Mouse (Mus musculus) kidney, postnatal 25 days (tissue): ENCODE measurements around the gene Rilpl1.
"Not testable (repeated sequence)": the region's sequence is repeated elsewhere in the genome, so short reads cannot be mapped to it uniquely, and the experiment has no call there.

Experiments used
- DNase-seq, 2 experiments: peaks; one replicate each; pipeline ENCODE4 v3.0.0; 2021; ENCODE audit warnings: mixed read lengths in 2 of 2

Gene Rilpl1

GRCm38 (mm10) chr5:124529191-124529651, 2.0 kb downstream of the Rilpl1 start:
- DNase-seq: peak; percentile 59 to 78

GRCm38 (mm10) chr5:124528791-124529190, 2.4 kb downstream of the Rilpl1 start:
- DNase-seq: peak; percentile 36 to 58

- DNase-seq: no peak
Observed at GRCm38 (mm10) chr5:124528351-124528750, 2.8 kb downstream of the Rilpl1 start.

GRCm38 (mm10) chr5:124524943-124525342, 6.2 kb downstream of the Rilpl1 start:
- no peak for DNase-seq

GRCm38 (mm10) chr5:124523032-124523431, 8.2 kb downstream of the Rilpl1 start:
- DNase-seq: no peak

- DNase-seq: no peak
Observed at GRCm38 (mm10) chr5:124521588-124521987, 9.6 kb downstream of the Rilpl1 start.

- DNase-seq: no peak
Observed at GRCm38 (mm10) chr5:124518648-124519047, 12.5 kb downstream of the Rilpl1 start.

- DNase-seq: no peak
Observed at GRCm38 (mm10) chr5:124515789-124516188, 15.4 kb downstream of the Rilpl1 start.

- DNase-seq: no peak
Observed at GRCm38 (mm10) chr5:124510536-124511050, 20.6 kb downstream of the Rilpl1 start.

GRCm38 (mm10) chr5:124509742-124510237, 21.4 kb downstream of the Rilpl1 start:
- peak; percentile 87 to 94 for DNase-seq

- DNase-seq: no peak
Observed at GRCm38 (mm10) chr5:124509200-124509599, 22.0 kb downstream of the Rilpl1 start.

- peak in 1 of 2 experiments; percentile 76 for DNase-seq
Observed at GRCm38 (mm10) chr5:124506731-124507359, 24.3 kb downstream of the Rilpl1 start.

GRCm38 (mm10) chr5:124505235-124505634, 26.0 kb downstream of the Rilpl1 start:
- no peak for DNase-seq

- DNase-seq: no peak
Observed at GRCm38 (mm10) chr5:124503742-124504141, 27.4 kb downstream of the Rilpl1 start.

GRCm38 (mm10) chr5:124501541-124501940, 29.6 kb downstream of the Rilpl1 start:
- no peak for DNase-seq

- DNase-seq: no peak
Observed at GRCm38 (mm10) chr5:124500573-124500972, 30.6 kb downstream of the Rilpl1 start.

- DNase-seq: not testable (repeated sequence)
Observed at GRCm38 (mm10) chr5:124500037-124500436, 31.2 kb downstream of the Rilpl1 start.

- DNase-seq: no peak
Observed at GRCm38 (mm10) chr5:124499001-124499400, 32.2 kb downstream of the Rilpl1 start.

GRCm38 (mm10) chr5:124498221-124498876, 32.8 kb downstream of the Rilpl1 start:
- peak; percentile 53 to 80 for DNase-seq

GRCm38 (mm10) chr5:124496614-124497514, 34.3 kb downstream of the Rilpl1 start:
- DNase-seq: no peak

GRCm38 (mm10) chr5:124495547-124495946, 35.6 kb downstream of the Rilpl1 start:
- peak in 1 of 2 experiments; percentile 15 for DNase-seq

- DNase-seq: peak in 1 of 2 experiments; percentile 20
Observed at GRCm38 (mm10) chr5:124493455-124493854, 37.7 kb downstream of the Rilpl1 start.

GRCm38 (mm10) chr5:124492618-124493017, 38.6 kb downstream of the Rilpl1 start:
- no peak for DNase-seq
